Mouse (Mus musculus): ENCODE measurements around the gene Camkmt. TPM values are rescaled to one million over a fixed set of nuclear protein-coding genes. Genes with fewer than 3 reads are reported as not detected.

Camkmt gene
- total RNA-seq, 2 experiments from 2014 or later = 5.5 to 8.4 TPM

DNA sequence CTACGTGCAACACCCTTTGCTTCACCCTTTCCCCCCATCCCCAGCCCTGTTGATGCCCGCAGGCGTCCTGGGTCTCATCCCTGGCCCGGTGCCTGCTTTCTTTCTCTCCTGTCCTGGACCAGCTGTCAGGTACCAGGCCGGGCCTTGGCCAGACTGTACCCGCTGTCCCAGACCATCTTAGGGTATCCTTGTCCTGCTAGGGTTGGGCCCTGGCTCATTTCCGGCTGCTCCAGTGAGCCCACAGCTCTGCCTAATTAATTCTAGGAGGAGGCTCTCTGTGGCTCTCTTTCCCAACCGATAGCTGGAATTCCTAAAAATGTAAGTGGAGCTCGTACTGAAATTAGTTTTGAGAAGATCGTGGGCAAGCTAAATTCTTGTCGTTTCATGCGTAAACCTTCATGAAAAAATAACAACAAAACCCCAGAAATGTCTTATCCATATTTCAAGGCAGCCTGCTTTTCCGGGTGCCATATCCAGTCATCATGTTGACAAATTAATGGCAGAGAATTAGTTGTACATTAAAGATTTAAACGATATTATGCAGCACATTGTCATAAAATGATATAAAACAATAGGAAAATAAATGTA is 395.7 kb downstream of the Camkmt start:
- ATAC-seq (replicated peaks; ENCODE audit: poor library complexity, severe bottlenecking) = 0 out of 2 replicates have a peak, but pooled peaks have one; percentile 9

GRCm38 (mm10) chr17:85486585-85487480 is 396.5 kb downstream of the Camkmt start:
- ATAC-seq (replicated peaks; ENCODE audit: poor library complexity, severe bottlenecking) = no peak

DNA sequence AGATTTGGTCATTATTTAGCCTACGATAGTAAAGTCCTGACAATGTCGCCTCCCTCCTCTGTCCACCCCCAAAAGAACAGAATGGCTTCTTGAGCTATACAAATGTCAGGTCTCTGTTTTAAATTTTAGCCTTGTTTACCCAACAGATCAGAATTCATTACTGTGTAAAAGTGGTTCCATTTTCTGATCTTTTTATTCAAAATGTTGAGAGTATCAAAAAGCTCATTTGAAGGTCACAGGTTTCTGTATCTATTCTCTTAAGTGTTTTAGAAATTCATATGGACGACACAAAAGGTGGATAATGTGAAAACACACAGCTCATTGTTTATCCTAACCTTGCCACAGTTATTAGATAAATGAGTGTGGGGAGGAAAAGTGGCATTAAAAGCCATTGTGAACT is 397.2 kb downstream of the Camkmt start:
- no peak for ATAC-seq (replicated peaks; ENCODE audit: poor library complexity, severe bottlenecking)

GRCm38 (mm10) chr17:85488601-85489487 is 398.5 kb downstream of the Camkmt start:
- peak; percentile 86 for ATAC-seq (replicated peaks; ENCODE audit: poor library complexity, severe bottlenecking)

DNA sequence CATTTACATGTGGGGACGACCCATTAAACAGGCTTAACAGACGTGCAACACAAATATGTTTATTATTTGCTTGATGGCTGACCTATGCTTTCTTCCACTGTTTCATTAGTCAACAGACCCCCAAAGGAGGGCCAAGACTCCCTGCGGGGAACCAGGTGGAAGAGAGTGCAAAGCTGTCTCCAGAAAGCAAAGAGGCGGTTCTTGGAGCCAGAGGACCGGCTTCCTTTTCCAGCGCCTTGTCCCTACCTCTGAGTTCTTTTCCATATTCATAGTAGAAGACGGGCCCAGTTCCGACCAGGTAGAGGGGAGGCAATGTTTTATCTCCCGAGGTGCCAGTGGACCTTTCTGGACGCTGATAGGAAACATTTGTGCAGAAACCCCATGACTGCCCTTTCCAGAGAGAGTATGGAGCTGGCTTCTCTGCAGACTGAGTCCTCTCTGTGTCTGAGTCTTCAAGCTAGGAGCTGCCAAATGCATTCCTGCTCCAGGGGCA is 399.2 kb downstream of the Camkmt start:
- ATAC-seq (replicated peaks; ENCODE audit: poor library complexity, severe bottlenecking) = no peak

DNA sequence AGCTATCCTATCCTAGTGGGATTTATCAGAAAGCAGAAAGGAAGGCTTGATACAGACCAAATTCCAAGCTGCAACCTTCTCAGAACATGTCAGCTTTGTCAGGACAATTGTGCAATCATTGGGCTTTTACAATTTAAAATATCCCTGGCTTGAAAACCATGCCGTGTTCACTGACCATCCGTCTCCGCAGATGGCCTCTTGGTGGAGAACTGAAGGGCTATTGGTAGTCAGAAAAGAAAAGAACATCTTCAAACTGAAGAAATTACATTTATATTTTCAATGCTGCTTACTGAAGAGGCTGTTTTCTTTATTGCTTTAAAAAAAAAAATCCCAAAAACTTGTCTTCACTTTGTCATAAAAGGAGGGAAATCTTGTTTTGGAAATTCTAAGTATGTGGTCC is 401.1 kb downstream of the Camkmt start:
- ATAC-seq (replicated peaks; ENCODE audit: poor library complexity, severe bottlenecking) = no peak

- no peak for ATAC-seq (replicated peaks; ENCODE audit: poor library complexity, severe bottlenecking)
Observed at GRCm38 (mm10) chr17:85493521-85493920, 403.2 kb downstream of the Camkmt start.

GRCm38 (mm10) chr17:85495012-85495754 is 404.8 kb downstream of the Camkmt start:
- ATAC-seq (replicated peaks; ENCODE audit: poor library complexity, severe bottlenecking) = peak; percentile 99

GRCm38 (mm10) chr17:85495871-85496270 is 405.5 kb downstream of the Camkmt start:
- ATAC-seq (replicated peaks; ENCODE audit: poor library complexity, severe bottlenecking) = no peak

- ATAC-seq (replicated peaks; ENCODE audit: poor library complexity, severe bottlenecking) = no peak
Observed at GRCm38 (mm10) chr17:85504888-85505287, 414.5 kb downstream of the Camkmt start.

DNA sequence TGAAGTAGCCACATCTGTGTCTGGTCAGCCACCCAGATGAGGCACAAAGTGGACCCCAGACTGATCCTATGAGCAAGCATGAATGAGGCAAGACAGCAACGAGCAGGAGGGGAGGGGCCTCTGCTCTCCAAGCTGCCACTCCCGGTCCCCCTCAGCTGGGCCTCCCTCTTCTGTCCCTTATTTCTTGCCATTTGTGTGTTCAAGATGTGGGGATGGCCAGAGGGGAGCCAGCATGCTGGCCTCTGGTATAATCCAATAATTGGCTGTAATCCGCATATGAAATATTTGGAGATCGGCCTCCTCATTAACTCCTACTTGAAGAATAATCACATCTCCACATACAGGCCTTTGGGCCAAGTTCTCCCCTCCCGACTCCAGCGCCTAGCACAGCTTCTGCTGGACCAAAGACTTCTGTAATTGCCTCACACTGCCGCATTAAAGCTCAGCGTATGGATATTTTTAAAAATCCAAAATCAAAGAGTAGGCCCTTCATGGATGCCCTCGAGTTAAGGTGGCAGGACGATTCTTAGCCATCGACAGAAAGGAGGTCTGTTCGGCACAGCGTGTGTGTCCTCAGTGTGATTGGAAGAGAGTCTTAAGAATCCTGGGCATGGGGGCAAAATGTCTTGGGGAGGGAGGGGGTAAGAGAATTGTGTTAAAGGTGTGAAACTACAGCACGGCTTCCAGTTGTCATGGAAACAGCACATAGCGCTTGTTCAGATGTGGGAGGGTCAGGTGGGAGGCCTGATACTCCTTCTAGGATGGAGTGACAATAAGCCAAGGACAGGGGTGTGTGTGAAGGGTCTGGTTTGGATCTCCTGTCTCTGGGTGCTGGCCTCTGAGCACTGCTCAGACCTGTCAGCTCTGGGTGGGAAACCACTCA is 416.1 kb downstream of the Camkmt start:
- no peak for ATAC-seq (replicated peaks; ENCODE audit: poor library complexity, severe bottlenecking)

DNA sequence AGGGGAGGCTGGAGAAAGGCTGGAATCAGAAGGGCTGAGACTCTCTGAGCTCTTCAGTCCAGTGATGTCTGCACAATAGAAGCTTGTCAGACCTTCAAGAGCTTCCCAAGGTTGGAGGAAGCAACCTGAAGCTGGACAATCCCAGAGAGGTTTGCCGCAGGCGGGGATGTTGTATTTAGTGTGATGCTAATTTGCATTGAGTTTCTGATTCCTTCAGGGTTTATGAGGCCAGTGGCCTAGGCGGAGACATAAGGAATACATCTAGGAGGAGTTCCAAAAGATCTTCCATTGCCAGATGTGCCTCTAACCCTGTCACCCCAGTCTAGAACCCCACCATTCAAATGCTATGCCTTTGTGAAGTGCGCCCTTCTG is 416.7 kb downstream of the Camkmt start:
- ATAC-seq (replicated peaks; ENCODE audit: poor library complexity, severe bottlenecking) = no peak

Other genes starting within 250 kb of the Camkmt start
- 36.9 and 39.3 TPM in 2 replicates for gene Ppm1b, start 133.8 kb upstream of the Camkmt start, total RNA-seq (2014; fragmentation: Nextera tagmentation)
- gene Ppm1b, start 133.8 kb upstream of the Camkmt start, total RNA-seq (2017) = 39.5 and 48.2 TPM in 2 replicates
- gene Slc3a1, start 62.2 kb upstream of the Camkmt start, total RNA-seq (2014; fragmentation: Nextera tagmentation) = not detected in 2 replicates
- gene Slc3a1, start 62.2 kb upstream of the Camkmt start, total RNA-seq (2017) = 0.62 TPM in 1 of 2 replicates, not detected in the other
- 29.3 and 39.9 TPM in 2 replicates for gene Prepl, start 311 bp upstream of the Camkmt start, total RNA-seq (2014; fragmentation: Nextera tagmentation)
- 25.9 and 28.0 TPM in 2 replicates for gene Prepl, start 311 bp upstream of the Camkmt start, total RNA-seq (2017)